Comparison of ENCODE assay signal across 12 mouse cellular contexts in the genomic region with DNA sequence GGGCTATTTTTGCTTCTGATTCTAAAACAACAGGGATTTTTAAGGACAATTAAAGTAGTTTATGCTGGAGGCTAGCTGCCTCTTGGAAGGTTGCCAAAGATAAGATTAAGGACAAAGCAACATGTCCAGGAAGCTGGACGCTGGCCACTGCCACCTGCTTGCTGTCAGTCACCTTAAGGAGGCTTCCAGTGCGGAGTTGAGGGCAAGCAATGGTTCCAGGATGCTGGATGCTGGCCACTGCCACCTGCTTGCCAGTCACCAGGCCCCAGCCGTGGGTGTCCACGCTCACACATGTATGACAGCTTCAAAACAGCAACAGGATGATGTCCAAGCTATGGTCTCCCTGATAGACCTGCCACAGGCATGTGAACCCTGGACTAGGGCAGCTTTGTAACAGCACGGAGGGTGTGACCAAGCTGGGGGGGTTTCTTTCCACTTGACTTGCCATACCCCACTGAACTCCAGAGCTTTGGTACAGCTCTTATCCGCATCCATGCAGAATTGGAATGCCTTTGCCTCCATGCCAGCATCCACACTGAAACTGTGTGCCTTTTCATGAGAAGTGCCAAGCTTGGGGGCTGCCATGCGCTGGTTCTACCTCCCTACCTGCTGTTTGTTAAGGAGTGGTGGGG.
DNase-seq lines count a peak whose midpoint lies in the region; ATAC-seq and TF ChIP-seq lines count a peak whose summit lies in the region.
"Had no signal": no experiment of that assay in that cellular context is flagged by ENCODE, and none has a peak within 500 bp of the region (broad histone marks: within the 10 kb centered on the region; RNA-seq: fewer than 3 reads in every experiment).

No protein-coding gene starts in this region.

- H3K4me1 ChIP-seq in heart, embryonic 12.5 days (replicated peaks) = peaks cover 16% of the 10 kb centered on the region
- no peaks in the 10 kb centered on the region for H3K4me1 ChIP-seq in midbrain, embryonic 14.5 days (ENCODE audit: control insufficient read depth, insufficient read depth, low read length)
- no peaks in the 10 kb centered on the region for H3K4me1 ChIP-seq in midbrain, embryonic 11.5 days (ENCODE audit: control insufficient read depth, insufficient read depth, low read length)
- H3K4me1 ChIP-seq in cerebellum, adult 2 months (ENCODE audit: control insufficient read depth, insufficient read depth, low read length) = peaks cover 12% of the 10 kb centered on the region
- H3K4me1 ChIP-seq in limb, embryonic 10.5 days = no peaks in the 10 kb centered on the region
- H3K4me1 ChIP-seq: embryonic facial prominence, embryonic 13.5 days had no signal

- no peak for TF ChIP-seq POLR2A in cerebellum, adult 2 months (IDR thresholded peaks at IDR 0.05; ENCODE audit: borderline replicate concordance, insufficient read depth, low read length)

- H3K4me2 ChIP-seq in heart, embryonic 12.5 days = no peak overlapping the region
- H3K4me2 ChIP-seq in midbrain, embryonic 14.5 days (ENCODE audit: low read length) = no peak overlapping the region
- H3K4me2 ChIP-seq in midbrain, embryonic 11.5 days = no peak overlapping the region
- H3K4me2 ChIP-seq: embryonic facial prominence, embryonic 13.5 days had no signal

- WGBS in heart, embryonic 12.5 days = 67% methylated on average over 7 of the region's 7 CpGs
- 65% methylated on average over 7 of the region's 7 CpGs for WGBS in midbrain, embryonic 14.5 days
- WGBS in midbrain, embryonic 11.5 days = 85% methylated on average over 7 of the region's 7 CpGs
- 23% methylated on average over 7 of the region's 7 CpGs for WGBS in cerebellum, adult 2 months
- WGBS in limb, embryonic 10.5 days = 91% methylated on average over 7 of the region's 7 CpGs

- no peak overlapping the region for H3K4me3 ChIP-seq in heart, embryonic 12.5 days
- no peak overlapping the region for H3K4me3 ChIP-seq in midbrain, embryonic 14.5 days (replicated peaks; ENCODE audit: low read depth, low read length)
- no peak overlapping the region for H3K4me3 ChIP-seq in midbrain, embryonic 11.5 days (ENCODE audit: low read depth, low read length)
- H3K4me3 ChIP-seq in cerebellum, adult 2 months (replicated peaks; ENCODE audit: insufficient read depth, low read depth, low read length) = no peak overlapping the region
- H3K4me3 ChIP-seq in limb, embryonic 10.5 days = no peak overlapping the region
- H3K4me3 ChIP-seq: embryonic facial prominence, embryonic 13.5 days had no signal

- no peak overlapping the region for H3K9ac ChIP-seq in heart, embryonic 12.5 days
- no peak overlapping the region for H3K9ac ChIP-seq in midbrain, embryonic 14.5 days (replicated peaks; ENCODE audit: low read length)
- H3K9ac ChIP-seq in midbrain, embryonic 11.5 days (ENCODE audit: low read length) = no peak overlapping the region
- H3K9ac ChIP-seq: embryonic facial prominence, embryonic 13.5 days; liver, embryonic 14.5 days had no signal

- H3K36me3 ChIP-seq in heart, embryonic 12.5 days = no peaks in the 10 kb centered on the region
- H3K36me3 ChIP-seq in midbrain, embryonic 14.5 days (ENCODE audit: control insufficient read depth, insufficient read depth, low read length) = no peaks in the 10 kb centered on the region
- no peaks in the 10 kb centered on the region for H3K36me3 ChIP-seq in midbrain, embryonic 11.5 days (ENCODE audit: control insufficient read depth, insufficient read depth, low read length)
- no peaks in the 10 kb centered on the region for H3K36me3 ChIP-seq in limb, embryonic 10.5 days
- H3K36me3 ChIP-seq: embryonic facial prominence, embryonic 13.5 days had no signal

- peak; percentile 90 for DNase-seq in heart, adult 11 months
- peak; percentile 28 for DNase-seq in midbrain, embryonic 14.5 days
- no peak for DNase-seq in midbrain, embryonic 11.5 days (ENCODE audit: low spot score, missing footprints)
- peak; percentile 31 to 62 for DNase-seq in cerebellum, adult 2 months
- no peak for DNase-seq in limb, embryonic 10.5 days (ENCODE audit: low spot score)
- no peak for DNase-seq in kidney, adult 18-20 months
- DNase-seq: kidney, adult 9 months; right cerebral cortex, postnatal 14 days; thymus, postnatal 4 days had no signal

- no peak for TF ChIP-seq CTCF in cerebellum, adult 2 months (IDR thresholded peaks at IDR 0.05; ENCODE audit: borderline replicate concordance, insufficient read depth, low read depth, low read length)

- ATAC-seq in heart, embryonic 12.5 days (ENCODE audit: insufficient number of reproducible peaks, low FRiP score) = no peak
- no peak for ATAC-seq in midbrain, embryonic 14.5 days (ENCODE audit: low FRiP score, low TSS enrichment)
- ATAC-seq in midbrain, embryonic 11.5 days (ENCODE audit: low FRiP score) = no peak

- peaks cover 30% of the 10 kb centered on the region for H3K27me3 ChIP-seq in heart, embryonic 12.5 days (replicated peaks)
- H3K27me3 ChIP-seq in midbrain, embryonic 14.5 days (ENCODE audit: control insufficient read depth, insufficient read depth, low read length) = no peaks in the 10 kb centered on the region
- H3K27me3 ChIP-seq in midbrain, embryonic 11.5 days (ENCODE audit: control insufficient read depth, insufficient read depth, low read length) = no peaks in the 10 kb centered on the region
- H3K27me3 ChIP-seq in cerebellum, adult 2 months (ENCODE audit: control insufficient read depth, insufficient read depth, low read length) = no peaks in the 10 kb centered on the region
- H3K27me3 ChIP-seq in limb, embryonic 10.5 days (ENCODE audit: low read depth, poor library complexity, severe bottlenecking) = no peaks in the 10 kb centered on the region
- H3K27me3 ChIP-seq: embryonic facial prominence, embryonic 13.5 days had no signal

- H3K9me3 ChIP-seq in heart, embryonic 12.5 days (replicated peaks) = no peaks in the 10 kb centered on the region
- no peaks in the 10 kb centered on the region for H3K9me3 ChIP-seq in midbrain, embryonic 14.5 days (ENCODE audit: control insufficient read depth, low read length)
- H3K9me3 ChIP-seq in midbrain, embryonic 11.5 days (ENCODE audit: control insufficient read depth, low read length) = no peaks in the 10 kb centered on the region
- no peaks in the 10 kb centered on the region for H3K9me3 ChIP-seq in limb, embryonic 10.5 days (replicated peaks)
- H3K9me3 ChIP-seq: embryonic facial prominence, embryonic 13.5 days had no signal

- no peak overlapping the region for H3K27ac ChIP-seq in heart, embryonic 12.5 days (ENCODE audit: poor library complexity, severe bottlenecking)
- H3K27ac ChIP-seq in midbrain, embryonic 14.5 days (replicated peaks; ENCODE audit: low read depth, low read length) = no peak overlapping the region
- H3K27ac ChIP-seq in midbrain, embryonic 11.5 days (ENCODE audit: low read depth, low read length) = no peak overlapping the region
- H3K27ac ChIP-seq in cerebellum, adult 2 months (ENCODE audit: insufficient read depth, low read length) = no peak overlapping the region
- 0 out of 2 replicates have a peak overlapping the region, but pooled peaks have one; percentile 4 for H3K27ac ChIP-seq in limb, embryonic 10.5 days
- H3K27ac ChIP-seq: embryonic facial prominence, embryonic 13.5 days; liver, embryonic 14.5 days had no signal

Comparison
In these comparisons a context has a peak if more than half of its experiments do, and no peak if none do; other contexts are left out.
1. DNase-seq: peak in heart, adult 11 months (single experiment), midbrain, embryonic 14.5 days (single experiment) and cerebellum, adult 2 months (2 of 2); none in midbrain, embryonic 11.5 days (single experiment), limb, embryonic 10.5 days (single experiment) and kidney, adult 18-20 months (single experiment).